Mouse (Mus musculus): ENCODE results near the gene Slc15a1.

Slc15a1 gene

DNA sequence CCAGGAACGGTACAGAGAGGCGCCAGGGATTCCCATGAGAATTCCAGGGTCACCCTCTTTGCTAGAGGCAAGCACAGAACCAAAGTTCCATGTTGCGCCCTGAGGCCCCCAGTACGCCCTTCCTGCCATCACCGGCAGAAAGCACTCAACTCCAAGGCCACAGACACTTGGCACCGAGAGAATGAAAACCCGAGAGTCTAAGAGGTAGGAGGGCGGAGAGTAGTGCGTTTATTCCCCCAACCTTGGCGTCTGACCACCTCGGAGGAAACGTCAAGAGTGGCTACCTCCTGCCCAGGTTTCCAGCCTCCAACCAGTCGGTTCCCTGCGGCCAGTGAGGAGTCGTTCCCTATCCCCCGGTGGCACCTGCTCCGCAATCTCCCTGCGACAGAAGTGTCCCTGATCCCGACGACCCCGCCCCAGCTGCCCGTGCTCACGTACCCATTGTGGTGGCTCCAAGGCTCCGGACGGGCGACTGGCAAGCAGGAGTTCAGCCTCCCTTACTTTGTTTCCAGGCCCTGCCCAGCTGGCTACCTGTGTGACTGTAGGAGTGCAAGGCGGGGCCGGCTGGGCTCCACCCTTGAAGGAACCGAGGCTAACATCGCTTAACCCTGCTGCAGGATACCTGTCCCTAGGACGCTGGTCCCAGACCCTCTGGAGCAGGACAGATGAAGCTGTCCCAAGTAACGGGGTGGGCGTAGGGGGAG lies at the start of gene Slc15a1:
Gene Slc15a1 (minus strand): TSS at position 472 of the 704 bp plus-strand sequence.
- DNase-seq (ENCODE audit: extremely low spot score, low spot score), result peak; percentile 20

DNA sequence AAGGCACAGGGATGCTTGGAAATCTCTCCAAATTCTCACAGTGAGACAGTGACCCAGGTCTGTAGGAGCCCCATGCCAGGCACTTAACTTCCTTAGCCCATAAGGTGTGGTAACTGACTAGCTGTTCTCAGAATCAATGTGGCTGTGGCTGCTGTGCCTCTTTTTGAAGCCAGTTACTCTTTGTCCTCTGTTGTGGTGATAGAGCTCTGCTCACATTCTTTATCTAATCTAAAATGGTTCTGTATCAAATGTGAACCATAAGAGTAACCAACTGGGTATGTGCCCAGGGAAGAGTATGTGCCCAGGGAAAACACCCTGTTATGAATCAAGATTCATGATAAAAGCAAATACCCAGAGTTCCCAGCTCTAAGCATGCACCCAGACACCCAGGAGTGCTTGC lies 48.7 kb upstream of the Slc15a1 start:
- no peak for DNase-seq (ENCODE audit: extremely low spot score, low spot score)

DNA sequence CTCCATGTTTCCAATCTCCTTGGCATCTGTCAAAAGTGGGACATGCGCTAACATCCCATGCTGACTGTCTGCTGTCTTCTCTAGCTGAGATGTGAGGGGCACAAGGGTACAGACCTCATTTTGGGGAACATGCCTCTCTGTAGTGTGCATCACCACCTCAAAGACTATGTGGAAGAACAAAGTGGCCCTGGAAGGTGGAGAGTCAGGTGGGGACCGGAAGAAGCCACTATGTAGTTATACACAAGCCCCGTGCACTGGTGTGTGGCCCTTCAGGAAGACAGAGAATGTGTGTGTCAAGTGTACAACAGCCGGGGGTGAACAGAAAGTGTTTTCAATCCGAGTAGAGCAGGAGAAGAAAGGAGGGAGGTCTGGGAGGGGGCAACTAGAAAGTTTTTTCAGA lies 47.5 kb upstream of the Slc15a1 start:
- DNase-seq (ENCODE audit: extremely low spot score, low spot score), result no peak

DNA sequence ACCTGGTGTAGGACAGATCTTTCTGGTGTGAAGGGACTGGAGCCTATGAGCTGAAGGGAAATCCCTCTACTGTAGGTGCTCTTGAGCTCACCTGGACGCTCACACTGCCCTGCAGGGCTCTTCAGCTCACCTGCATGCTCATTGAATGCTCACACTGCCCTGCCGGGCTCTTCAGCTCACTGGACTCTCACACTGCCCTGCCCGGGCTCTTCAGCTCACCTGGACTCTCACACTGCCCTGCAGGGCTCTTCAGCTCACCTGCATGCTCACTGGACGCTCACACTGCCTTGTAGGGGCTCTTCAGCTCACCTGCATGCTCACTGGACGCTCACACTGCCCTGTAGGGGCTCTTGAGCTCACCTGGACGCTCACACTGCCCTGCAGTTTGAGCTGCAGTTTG lies 44.8 kb upstream of the Slc15a1 start:
- DNase-seq (ENCODE audit: extremely low spot score, low spot score), result no peak

DNA sequence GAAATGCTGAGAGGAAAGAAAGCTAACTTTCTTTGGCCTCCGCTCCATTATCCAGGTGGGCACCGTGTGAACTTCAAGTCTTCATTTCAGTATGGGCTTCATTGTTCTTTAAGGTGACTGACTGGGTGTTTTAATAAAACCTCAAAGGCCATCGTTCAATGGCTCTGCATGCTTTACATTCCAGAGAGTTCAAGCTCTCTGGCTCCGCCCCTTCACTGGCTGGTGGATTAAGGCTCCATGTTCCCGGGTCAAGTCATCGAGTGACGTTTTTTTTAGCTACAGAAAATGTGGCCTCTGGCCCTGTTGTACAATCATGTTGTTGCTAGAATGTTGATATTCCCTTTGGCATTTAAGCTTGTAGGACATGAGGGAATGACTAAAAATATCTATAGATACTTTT lies 42.7 kb upstream of the Slc15a1 start:
- no peak for DNase-seq (ENCODE audit: extremely low spot score, low spot score)

DNA sequence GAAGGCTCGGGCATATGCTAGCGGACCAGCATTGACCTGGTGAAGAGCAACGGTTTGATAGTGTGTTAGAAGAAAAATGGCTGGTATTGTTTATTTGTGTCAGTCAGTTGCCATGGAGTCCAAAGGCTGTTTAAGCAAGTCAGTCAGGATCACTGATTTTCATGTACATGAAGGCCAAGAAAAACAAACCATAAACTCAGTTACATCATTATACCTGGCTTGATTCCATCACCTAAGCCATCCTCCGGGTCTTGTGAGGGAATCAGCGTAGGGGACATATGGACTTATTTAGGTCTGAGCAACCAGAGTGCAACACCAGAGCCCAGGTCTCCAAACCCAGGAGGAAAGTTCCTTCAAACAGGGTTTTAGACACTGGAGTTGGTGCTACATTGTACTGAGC lies 41.6 kb upstream of the Slc15a1 start:
- no peak for DNase-seq (ENCODE audit: extremely low spot score, low spot score)

DNA sequence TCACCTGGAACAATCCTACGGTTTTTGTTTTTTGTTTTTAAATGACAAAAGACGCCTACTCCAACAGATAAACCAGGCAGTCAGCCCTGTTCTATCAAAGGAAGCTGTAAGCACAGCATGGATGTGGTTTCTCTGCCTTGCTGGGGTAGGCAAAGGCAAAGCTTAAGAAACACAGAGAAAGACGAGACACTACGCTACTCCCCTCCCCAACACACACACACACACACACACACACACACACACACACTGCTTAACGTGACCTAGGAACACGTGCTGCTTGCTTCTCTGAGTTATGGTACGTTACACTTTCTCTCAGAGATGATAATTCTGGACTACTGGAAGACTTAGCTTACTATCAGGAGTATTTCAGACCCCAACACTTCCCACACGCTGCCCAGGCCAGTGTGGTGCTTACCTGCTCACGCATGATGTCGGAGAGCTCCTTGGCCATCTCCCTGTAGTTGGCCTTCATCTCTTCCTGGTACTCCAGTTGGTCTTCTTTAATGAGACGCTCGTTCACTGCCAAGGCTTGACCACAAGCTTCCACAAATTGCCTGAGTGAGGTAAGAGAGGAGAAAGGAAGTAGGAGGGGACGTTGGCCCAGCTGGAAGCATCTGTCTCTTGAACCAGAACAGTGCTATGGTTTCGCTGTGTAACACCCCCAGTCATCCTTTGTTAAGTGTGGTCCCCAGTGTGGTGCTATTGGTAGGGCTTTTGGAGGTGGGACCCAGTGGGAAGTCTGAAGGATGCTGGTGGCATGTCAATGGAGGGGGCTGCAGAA lies 40.7 kb upstream of the Slc15a1 start:
- no peak for DNase-seq (ENCODE audit: extremely low spot score, low spot score)

DNA sequence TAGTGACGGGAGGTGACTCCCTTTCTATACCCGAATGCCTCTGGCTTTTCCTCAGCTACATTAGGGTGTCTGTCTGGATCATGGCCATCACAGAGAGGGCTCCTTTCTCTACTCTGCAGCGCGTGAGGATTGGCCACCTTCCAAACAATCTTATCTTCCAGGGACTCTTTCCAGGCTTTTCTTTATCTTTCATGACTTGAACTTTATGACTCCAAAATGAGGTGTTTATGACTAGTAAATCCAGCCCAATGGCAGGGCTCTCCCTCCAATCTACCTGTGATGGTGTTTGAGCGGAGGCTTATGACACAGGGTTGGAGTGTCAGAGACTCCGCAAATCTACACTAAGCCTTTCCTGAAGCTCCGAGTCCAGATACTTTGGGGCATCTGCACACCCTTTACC lies 36.2 kb upstream of the Slc15a1 start:
- DNase-seq (ENCODE audit: extremely low spot score, low spot score), result no peak

DNA sequence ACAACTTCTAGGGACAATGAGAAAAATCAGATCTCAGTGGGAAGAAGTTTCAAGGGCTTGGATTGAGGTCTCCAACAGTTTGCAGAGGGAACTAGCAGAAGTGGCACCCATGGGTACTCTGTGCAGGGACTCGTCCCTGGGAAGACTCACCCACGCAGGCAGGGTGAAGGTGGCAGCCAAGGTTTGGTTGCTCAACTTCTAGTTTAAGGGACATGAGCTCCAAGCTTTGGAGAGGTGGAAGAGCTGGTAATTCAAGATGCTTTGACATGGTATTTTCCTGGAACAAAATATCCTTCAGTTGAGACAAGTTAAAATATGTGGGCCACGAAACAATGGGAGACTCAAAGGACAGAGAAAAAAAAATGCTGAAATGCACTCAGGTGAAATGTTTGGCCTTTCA lies 29.4 kb upstream of the Slc15a1 start:
- no peak for DNase-seq (ENCODE audit: extremely low spot score, low spot score)

DNA sequence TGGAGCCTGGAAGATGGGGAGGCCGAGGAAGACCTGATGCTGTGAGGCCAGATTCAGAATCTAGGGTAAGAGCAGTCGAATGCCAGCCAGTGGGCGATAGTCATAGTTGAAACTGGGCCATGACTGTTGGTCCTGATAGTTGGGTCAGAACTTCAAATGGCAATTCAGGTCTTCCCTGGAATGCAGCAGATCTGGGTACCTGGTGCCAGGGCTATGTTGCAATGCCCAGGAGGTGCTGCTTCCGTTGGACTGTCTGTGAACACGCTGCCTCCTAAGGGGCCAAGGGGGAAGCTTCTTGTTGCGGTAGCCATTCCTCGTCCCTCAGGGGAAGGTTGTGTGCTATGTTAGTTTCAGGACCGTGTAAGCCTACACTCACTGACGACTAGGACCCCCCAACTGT lies 25.8 kb upstream of the Slc15a1 start:
- DNase-seq (ENCODE audit: extremely low spot score, low spot score), result no peak

DNA sequence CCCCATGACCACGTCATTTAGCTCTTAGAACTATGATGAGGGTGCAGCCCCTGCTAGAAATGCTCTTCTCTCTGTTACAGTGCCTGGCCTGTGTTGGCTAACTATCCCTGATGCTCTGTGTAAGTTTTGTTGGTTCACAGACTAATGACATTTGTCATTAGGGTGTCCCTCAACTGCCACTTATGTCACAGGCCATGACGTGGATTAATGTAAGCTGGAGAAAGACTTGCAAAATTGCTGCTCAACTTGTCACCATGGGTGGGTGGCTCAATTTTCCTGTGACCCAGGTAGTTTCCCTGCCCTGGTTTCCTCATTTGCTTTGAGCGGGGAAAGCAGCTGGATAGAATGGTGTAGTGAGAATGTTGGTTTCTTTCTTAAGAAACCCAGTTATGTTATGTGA lies 22.8 kb upstream of the Slc15a1 start:
- DNase-seq (ENCODE audit: extremely low spot score, low spot score), result no peak

DNA sequence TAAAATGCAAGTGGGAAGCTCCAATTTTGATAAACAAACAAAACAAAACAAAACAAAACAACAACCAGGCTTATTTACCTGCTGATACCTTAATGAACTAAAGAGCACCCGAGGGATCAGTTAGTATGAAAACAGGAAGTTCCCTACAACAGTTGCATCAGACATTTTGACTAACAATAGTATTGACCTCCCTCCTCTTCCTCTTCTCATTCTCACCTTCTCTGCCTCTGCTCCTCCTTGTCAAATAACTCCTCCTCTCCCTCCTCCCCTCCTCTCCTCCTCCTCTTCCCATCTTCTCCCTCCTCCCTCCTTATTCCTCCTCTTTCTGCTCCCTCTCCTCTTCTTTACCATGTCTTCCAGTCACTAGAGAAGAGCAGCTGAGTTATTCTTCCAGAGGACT lies 22.1 kb upstream of the Slc15a1 start:
- no peak for DNase-seq (ENCODE audit: extremely low spot score, low spot score)

DNA sequence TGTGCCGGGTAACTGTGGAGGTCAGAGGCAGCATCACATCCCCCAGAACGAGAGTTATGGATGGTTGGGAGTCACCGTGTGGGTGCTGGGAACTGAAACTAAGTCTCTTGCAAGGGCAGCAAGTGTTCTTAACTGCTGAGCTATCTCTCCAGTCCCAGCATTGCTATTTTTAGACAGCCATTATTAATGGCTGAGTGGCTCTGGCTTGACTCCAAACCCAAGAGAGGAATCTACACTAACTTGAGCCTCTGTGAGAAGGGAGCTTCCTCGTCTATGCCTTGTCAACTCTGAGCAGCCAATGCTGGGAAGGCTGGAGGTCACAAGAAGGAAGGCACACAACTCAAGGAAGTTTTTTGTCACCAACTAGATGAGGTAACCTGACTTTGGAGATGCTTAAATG lies 16.7 kb upstream of the Slc15a1 start:
- no peak for DNase-seq (ENCODE audit: extremely low spot score, low spot score)

DNA sequence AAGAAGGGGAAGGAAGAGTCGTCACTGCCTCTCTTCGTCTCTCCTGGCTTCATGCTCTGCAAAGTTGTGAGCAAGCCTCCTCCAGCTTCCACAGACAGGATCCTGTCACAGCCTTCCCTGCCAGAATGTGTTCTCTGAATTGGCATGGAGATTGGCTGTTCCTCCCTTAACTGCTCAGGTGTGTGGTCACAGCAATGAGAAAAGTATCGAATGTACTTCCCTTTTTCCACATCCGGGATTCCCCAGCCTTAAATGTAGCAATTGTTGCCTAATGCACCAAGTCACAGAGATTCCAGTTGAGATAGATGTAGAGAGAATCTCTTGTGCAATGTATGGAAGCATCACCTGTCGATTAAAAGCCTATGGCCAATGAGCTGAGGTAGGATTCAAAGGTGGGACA lies 11.8 kb upstream of the Slc15a1 start:
- no peak for DNase-seq (ENCODE audit: extremely low spot score, low spot score)

DNA sequence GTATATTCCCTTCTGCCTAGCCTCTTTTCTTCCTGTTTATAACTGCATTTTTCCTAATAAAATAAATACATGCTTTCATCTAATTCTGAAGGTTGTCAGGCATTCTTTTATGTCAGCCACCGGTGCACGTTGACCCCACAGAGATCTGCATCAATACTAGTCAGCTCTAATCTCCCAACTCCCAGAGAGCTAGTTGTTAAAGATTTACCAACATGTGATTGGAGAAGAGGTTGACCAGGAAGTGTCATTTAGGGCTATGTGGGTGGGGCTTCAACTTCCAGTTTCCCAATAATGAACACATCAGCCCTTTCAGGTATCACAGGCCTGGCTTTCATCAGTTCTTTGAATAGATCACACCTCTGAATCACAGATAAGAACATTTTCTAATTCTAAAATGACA lies 3.9 kb upstream of the Slc15a1 start:
- DNase-seq (ENCODE audit: extremely low spot score, low spot score), result no peak

DNA sequence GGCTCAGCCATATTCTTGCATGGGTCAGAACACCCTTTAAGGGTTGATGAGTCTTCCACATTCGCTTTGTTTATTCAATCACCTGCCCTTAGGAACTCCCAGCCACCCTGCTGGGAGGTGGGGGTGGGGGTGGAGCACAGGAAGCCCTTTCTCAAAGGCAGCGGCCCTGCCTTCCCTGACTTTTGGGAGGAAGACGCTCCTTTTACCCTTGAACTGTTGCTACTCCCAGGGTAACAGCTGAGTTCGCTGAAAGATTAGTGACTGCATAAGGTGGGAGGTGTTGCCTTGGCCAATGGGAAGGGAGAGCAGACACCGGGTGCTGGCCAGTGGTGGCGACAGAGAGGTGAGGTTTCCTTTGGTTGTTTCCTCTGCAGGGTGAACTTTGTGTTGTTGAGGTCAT lies 1.3 kb upstream of the Slc15a1 start:
- DNase-seq (ENCODE audit: extremely low spot score, low spot score), result no peak

DNA sequence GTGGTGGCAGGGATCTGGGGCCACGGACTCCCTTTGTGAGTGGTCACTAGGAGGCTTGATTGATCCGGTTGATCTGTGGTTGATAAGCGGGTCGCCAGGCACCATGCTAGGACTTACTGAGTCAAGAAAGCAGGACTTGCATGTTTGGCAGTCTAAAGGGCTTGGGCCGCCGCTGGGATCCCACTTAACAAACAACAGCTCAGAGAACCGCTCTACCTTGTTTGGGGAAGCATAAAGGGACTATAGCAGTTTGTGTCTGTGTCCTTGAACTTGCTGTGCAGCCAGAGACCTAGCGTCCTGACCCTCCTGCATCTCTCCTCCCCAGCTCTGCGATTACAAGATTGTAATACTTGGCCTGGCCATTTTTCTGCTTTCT lies 421 bp upstream of the Slc15a1 start:
- DNase-seq (ENCODE audit: extremely low spot score, low spot score), result peak; percentile 17

DNA sequence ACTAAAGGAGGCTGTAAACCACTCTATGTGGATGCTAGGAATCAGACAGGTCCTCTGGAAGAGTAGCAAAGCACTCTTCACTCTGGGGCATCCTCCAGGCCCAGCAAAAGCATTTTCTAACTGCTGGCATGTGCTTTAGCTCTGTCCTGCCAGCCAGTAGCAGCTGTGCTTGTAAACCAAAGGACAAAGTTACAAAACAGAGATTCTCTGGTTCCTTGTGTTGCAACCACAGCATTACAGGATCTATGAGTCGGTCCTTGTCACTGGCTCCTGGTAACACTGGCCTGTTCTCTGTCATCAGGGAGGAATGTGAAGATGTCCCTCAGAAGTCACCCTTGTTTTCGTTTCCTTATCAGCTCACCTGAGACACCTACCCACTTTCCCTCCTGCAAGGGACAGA lies 4.5 kb downstream of the Slc15a1 start:
- DNase-seq (ENCODE audit: extremely low spot score, low spot score), result no peak

DNA sequence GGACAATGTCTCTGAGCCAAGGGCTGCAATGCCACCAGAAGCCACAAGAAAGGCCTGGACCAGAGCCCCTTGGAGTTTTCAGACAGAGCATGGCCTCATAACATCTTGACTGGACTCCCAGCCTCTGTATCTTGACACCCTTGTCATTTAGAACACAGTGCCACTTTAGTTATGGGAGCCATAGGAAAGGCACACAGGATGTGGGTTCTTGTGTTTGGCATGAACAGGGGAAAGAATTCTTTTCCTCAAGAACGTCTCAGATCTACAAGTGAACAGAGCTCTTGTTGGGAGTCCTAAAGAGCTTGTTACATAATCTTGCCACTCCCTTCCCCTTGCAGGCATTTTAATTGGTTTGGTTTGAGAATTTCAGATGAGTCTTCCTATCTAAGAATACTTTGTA lies 5.3 kb downstream of the Slc15a1 start:
- DNase-seq (ENCODE audit: extremely low spot score, low spot score), result no peak

DNA sequence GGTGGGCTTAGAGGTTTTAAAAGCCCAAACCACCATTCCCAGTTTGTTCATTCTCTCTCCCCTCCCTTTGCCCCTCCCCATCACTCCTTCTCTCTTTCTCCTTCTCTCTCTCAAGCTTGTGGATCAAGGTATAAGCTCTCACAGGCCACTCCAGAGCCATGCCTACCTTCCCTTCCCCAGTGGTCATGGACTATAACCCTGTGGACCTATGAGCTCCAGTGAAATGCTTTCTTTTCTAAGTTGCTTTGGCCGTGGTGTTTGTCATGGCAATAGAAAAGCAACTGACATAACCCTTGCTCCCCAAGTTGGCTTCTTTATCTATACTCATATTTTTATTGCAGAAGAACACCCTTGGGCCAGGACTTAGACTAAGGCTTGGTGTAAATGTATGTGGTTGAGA lies 7.3 kb downstream of the Slc15a1 start:
- DNase-seq (ENCODE audit: extremely low spot score, low spot score), result no peak

DNA sequence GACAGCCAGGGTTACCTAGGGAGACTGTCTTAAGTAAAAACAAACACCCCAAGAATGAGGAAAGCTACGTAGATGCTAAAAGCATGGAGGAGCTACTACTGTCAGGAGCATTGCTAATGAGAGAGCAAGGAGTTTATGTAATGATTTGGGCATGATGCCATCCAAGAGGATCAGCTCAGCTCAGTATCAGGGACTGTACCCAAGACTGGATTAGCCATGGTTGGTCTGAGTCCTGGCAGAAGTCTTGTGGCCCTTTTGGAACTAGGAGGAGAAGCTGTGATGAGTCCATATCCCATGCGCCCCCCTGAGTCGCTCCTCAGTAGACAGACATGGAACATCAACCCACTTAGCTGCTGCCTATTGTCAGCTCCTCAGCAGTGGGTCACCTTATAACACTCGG lies 9.3 kb downstream of the Slc15a1 start:
- DNase-seq (ENCODE audit: extremely low spot score, low spot score), result no peak

DNA sequence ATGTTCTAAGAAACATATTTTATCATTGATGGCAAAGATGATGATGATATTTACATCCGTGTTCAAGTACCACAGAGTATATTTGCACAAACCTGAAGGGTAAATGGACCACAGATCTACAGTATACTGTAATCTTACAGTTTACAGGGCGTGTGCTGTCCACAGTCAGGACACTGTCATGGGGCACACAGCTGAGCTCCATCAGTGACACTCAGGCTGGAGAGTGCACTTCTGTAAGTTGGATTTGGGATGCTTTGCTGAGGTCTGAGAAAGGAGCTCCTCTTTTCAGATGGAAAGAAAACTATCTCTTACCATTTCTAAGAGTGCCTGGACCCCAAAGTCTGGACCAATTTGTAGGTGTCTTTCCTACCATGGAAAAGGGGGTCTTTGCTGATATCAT lies 9.9 kb downstream of the Slc15a1 start:
- no peak for DNase-seq (ENCODE audit: extremely low spot score, low spot score)

DNA sequence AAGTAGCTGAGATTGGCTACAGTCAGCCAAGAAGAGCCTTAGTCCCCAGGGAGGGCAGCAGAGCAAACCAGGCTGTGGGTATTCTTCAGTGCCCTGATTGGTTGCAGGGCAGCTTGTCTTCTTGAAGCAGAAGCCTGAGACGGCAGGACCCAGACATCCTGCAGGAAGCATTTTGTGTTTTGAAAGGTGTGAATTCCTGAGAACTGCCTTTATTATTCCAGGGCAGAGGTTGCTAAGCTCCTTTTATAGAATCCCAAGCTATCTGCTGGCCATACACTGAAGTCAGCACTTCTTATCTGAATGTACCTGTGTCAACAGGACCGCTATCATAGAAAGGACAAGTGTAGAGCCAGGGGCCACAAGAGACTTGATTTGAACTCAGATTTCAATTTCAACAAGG lies 10.8 kb downstream of the Slc15a1 start:
- no peak for DNase-seq (ENCODE audit: extremely low spot score, low spot score)

Data from neural tube, embryonic 10.5 days (tissue).